Mouse (Mus musculus) cerebellum, adult 8-10 months (tissue): Measurements from ENCODE around the gene Rb1.

Experiments
- DNase-seq: peaks from one replicate; pipeline ENCODE4 v3.0.0; 2022

The Rb1 gene

GRCm38 (mm10) chr14:73143710-73144420, 181.8 kb downstream of the Rb1 start:
- no peak for DNase-seq

- DNase-seq = peak; percentile 88
Observed at GRCm38 (mm10) chr14:73142896-73143709, 182.5 kb downstream of the Rb1 start.

- DNase-seq = no peak
Observed at GRCm38 (mm10) chr14:73142421-73142895, 183.2 kb downstream of the Rb1 start.

GRCm38 (mm10) chr14:73141800-73142199, 183.8 kb downstream of the Rb1 start:
- no peak for DNase-seq

- DNase-seq = no peak
Observed at GRCm38 (mm10) chr14:73139866-73140265, 185.8 kb downstream of the Rb1 start.

GRCm38 (mm10) chr14:73138483-73138882, 187.1 kb downstream of the Rb1 start:
- DNase-seq = no peak

- no peak for DNase-seq
Observed at GRCm38 (mm10) chr14:73137234-73137633, 188.4 kb downstream of the Rb1 start.
